Mouse (Mus musculus) urinary bladder, postnatal 14 days (tissue): ENCODE measurements around the gene Znrf2.

ENCODE experiments used
- DNase-seq: peaks from one replicate; pipeline ENCODE4 v3.0.0; 2021; ENCODE audit warnings: low spot score

Gene Znrf2

GRCm38 (mm10) chr6:54916163-54916562, 99.4 kb downstream of the Znrf2 start:
- DNase-seq, result no peak

GRCm38 (mm10) chr6:54916941-54917340, 100.2 kb downstream of the Znrf2 start:
- no peak for DNase-seq

- DNase-seq, result peak; percentile 66
These were observed 100.8 kb downstream of the Znrf2 start for GRCm38 (mm10) chr6:54917523-54917922.

- no peak for DNase-seq
These were observed 101.8 kb downstream of the Znrf2 start for GRCm38 (mm10) chr6:54918521-54918920.

- no peak for DNase-seq
These were observed 107.8 kb downstream of the Znrf2 start for GRCm38 (mm10) chr6:54924538-54924937.

- DNase-seq, result no peak
These were observed 109.2 kb downstream of the Znrf2 start for GRCm38 (mm10) chr6:54925736-54926440.

GRCm38 (mm10) chr6:54926899-54927298, 110.2 kb downstream of the Znrf2 start:
- no peak for DNase-seq

GRCm38 (mm10) chr6:54927946-54928345, 111.2 kb downstream of the Znrf2 start:
- DNase-seq, result no peak

GRCm38 (mm10) chr6:54931641-54932040, 114.9 kb downstream of the Znrf2 start:
- DNase-seq, result no peak

- DNase-seq, result no peak
These were observed 115.8 kb downstream of the Znrf2 start for GRCm38 (mm10) chr6:54932526-54932925.

- no peak for DNase-seq
These were observed 116.5 kb downstream of the Znrf2 start for GRCm38 (mm10) chr6:54933216-54933615.

- no peak for DNase-seq
These were observed 117.2 kb downstream of the Znrf2 start for GRCm38 (mm10) chr6:54933866-54934265.

GRCm38 (mm10) chr6:54934313-54934712, 117.6 kb downstream of the Znrf2 start:
- no peak for DNase-seq

- DNase-seq, result no peak
These were observed 118.2 kb downstream of the Znrf2 start for GRCm38 (mm10) chr6:54934930-54935329.

GRCm38 (mm10) chr6:54936496-54936895, 119.8 kb downstream of the Znrf2 start:
- DNase-seq, result no peak

GRCm38 (mm10) chr6:54939631-54940030, 122.9 kb downstream of the Znrf2 start:
- DNase-seq, result peak; percentile 38

- no peak for DNase-seq
These were observed 123.4 kb downstream of the Znrf2 start for GRCm38 (mm10) chr6:54940126-54940525.

- no peak for DNase-seq
These were observed 124.4 kb downstream of the Znrf2 start for GRCm38 (mm10) chr6:54941149-54941548.
